Mouse (Mus musculus) embryonic facial prominence, embryonic 13.5 days (tissue): Measurements from ENCODE around the gene Pla2g2e. TPM values are rescaled to one million over a fixed set of nuclear protein-coding genes. Genes with fewer than 3 reads are reported as not detected.

ENCODE experiments used
- ATAC-seq: fragments of 200-750 bp; cut with Nextera tagmentation; 2 replicates; pipeline ENCODE4 v1.8.0; 2017; ENCODE audit warnings: low read depth; ENCODE audit not compliant: insufficient number of reproducible peaks, insufficient read depth, low FRiP score, low TSS enrichment
- H3K27ac ChIP-seq: fragments of 300-500 bp; sonication (generic); 2 replicates; pipeline ENCODE4 v1.5.1; 2015; ENCODE audit warnings: moderate library complexity, mild to moderate bottlenecking, inconsistent platforms
- H3K27me3 ChIP-seq: fragments of 300-500 bp; sonication (generic); 2 replicates; pipeline ENCODE4 v1.6.1; 2015; ENCODE audit warnings: mild to moderate bottlenecking, inconsistent platforms
- H3K36me3 ChIP-seq: fragments of 300-500 bp; sonication (generic); 2 replicates; pipeline ENCODE4 v1.6.1; 2015; ENCODE audit warnings: mild to moderate bottlenecking, inconsistent platforms
- H3K4me1 ChIP-seq: fragments of 300-500 bp; sonication (generic); 2 replicates; pipeline ENCODE4 v1.6.1; 2015; ENCODE audit warnings: inconsistent platforms
- H3K4me2 ChIP-seq: fragments of 300-500 bp; sonication (generic); 2 replicates; pipeline ENCODE4 v1.6.1; 2015; ENCODE audit warnings: moderate library complexity, mild to moderate bottlenecking, inconsistent platforms
- H3K4me3 ChIP-seq: fragments of 300-500 bp; sonication (generic); 2 replicates; pipeline ENCODE4 v1.5.1; 2015; ENCODE audit warnings: mild to moderate bottlenecking, inconsistent platforms
- H3K9ac ChIP-seq: fragments of 300-500 bp; sonication (generic); 2 replicates; pipeline ENCODE4 v1.6.1; 2015; ENCODE audit warnings: mild to moderate bottlenecking, inconsistent platforms
- H3K9me3 ChIP-seq: fragments of 300-500 bp; sonication (generic); 2 replicates; pipeline ENCODE4 v1.6.1; 2016; ENCODE audit warnings: inconsistent platforms
- WGBS: fragments of 180-500 bp; shearing (Covaris S2); methylation state at CpG from one replicate; pipeline ENCODE4 v1.1.7; 2015; ENCODE audit warnings: mixed read lengths; 5-methylcytosine and 5-hydroxymethylcytosine counted together
- polyA plus RNA-seq: library from polyadenylated mRNA; unstranded; fragments of >200 nt; fragmentation: Nextera tagmentation; extraction: Ambion mirVana; gene quantifications from 2 replicates; pipeline ENCODE4 v1.2.1, GENCODE M21; 2015

Pla2g2e gene
- polyA plus RNA-seq, 1 experiment from 2014 or later, result not detected

- peak overlapping the region; percentile 58 for H3K4me2 ChIP-seq
- H3K27ac ChIP-seq, result no peak overlapping the region
- H3K9me3 ChIP-seq, result peaks cover 4% of the 10 kb centered on the region; the same call in 1 of the 2 replicates
- no peaks in the 10 kb centered on the region for H3K4me1 ChIP-seq
- ATAC-seq, result no peak
- H3K36me3 ChIP-seq, result no peaks in the 10 kb centered on the region
- peaks cover 3% of the 10 kb centered on the region; the same call in 1 of the 2 replicates for H3K27me3 ChIP-seq
- 38% methylated on average over 20 of the region's 20 CpGs for WGBS
- H3K9ac ChIP-seq, result no peak overlapping the region
- peak overlapping the region; percentile 34 for H3K4me3 ChIP-seq
Measured at GRCm38 (mm10) chr4:138921254-138922130, 43.8 kb downstream of the Pla2g2e start.

- no peak overlapping the region for H3K27ac ChIP-seq
- 1% methylated on average over 11 of the region's 11 CpGs for WGBS
- H3K4me1 ChIP-seq, result no peaks in the 10 kb centered on the region
- H3K27me3 ChIP-seq, result peaks cover 3% of the 10 kb centered on the region; the same call in 1 of the 2 replicates
- no peak overlapping the region; the same call in 1 of the 2 replicates for H3K9ac ChIP-seq
- peak overlapping the region; percentile 34 for H3K4me3 ChIP-seq
- peak overlapping the region; percentile 58 for H3K4me2 ChIP-seq
- H3K36me3 ChIP-seq, result no peaks in the 10 kb centered on the region
- peaks cover 4% of the 10 kb centered on the region; the same call in 1 of the 2 replicates for H3K9me3 ChIP-seq
- no peak for ATAC-seq
Measured at GRCm38 (mm10) chr4:138922131-138922459, 44.4 kb downstream of the Pla2g2e start.

- ATAC-seq, result no peak
- 71% methylated on average over 2 of the region's 2 CpGs for WGBS
- Histone ChIP-seq H3K27me3 (peaks cover 3% of the 10 kb centered on the region; the same call in 1 of the 2 replicates), H3K27ac (no peak overlapping the region), H3K9ac (no peak overlapping the region), H3K36me3 (no peaks in the 10 kb centered on the region), H3K4me1 (no peaks in the 10 kb centered on the region), H3K4me3 (no peak overlapping the region), H3K9me3 (peaks cover 4% of the 10 kb centered on the region; the same call in 1 of the 2 replicates), H3K4me2 (no peak overlapping the region)
Measured at GRCm38 (mm10) chr4:138925561-138925960, 47.8 kb downstream of the Pla2g2e start.

Other genes starting within 250 kb of the Pla2g2e start
- 0.03 TPM in 1 of 2 replicates, not detected in the other for gene Vwa5b1, start 242.1 kb upstream of the Pla2g2e start, polyA plus RNA-seq
- gene Pla2g2c, start 153.2 kb upstream of the Pla2g2e start, polyA plus RNA-seq, result 0.21 and 0.69 TPM in 2 replicates
- 0.58 and 0.65 TPM in 2 replicates for gene Ubxn10, start 140.8 kb upstream of the Pla2g2e start, polyA plus RNA-seq
- gene Pla2g2f, start 120.3 kb upstream of the Pla2g2e start, polyA plus RNA-seq, result 1.1 and 1.5 TPM in 2 replicates
- 0.19 and 0.22 TPM in 2 replicates for gene Pla2g2d, start 102.2 kb upstream of the Pla2g2e start, polyA plus RNA-seq
- 0.53 and 0.65 TPM in 2 replicates for gene Pla2g5, start 14.5 kb upstream of the Pla2g2e start, polyA plus RNA-seq
- not detected in 2 replicates for gene Gm13030, start 4.0 kb upstream of the Pla2g2e start, polyA plus RNA-seq
- gene Otud3, start 36.0 kb downstream of the Pla2g2e start, polyA plus RNA-seq, result 2.7 and 2.8 TPM in 2 replicates
- gene Rnf186, start 89.2 kb downstream of the Pla2g2e start, polyA plus RNA-seq, result not detected in 2 replicates
- gene Tmco4, start 94.9 kb downstream of the Pla2g2e start, polyA plus RNA-seq, result 3.3 and 3.4 TPM in 2 replicates
- gene Htr6, start 197.6 kb downstream of the Pla2g2e start, polyA plus RNA-seq, result 0.22 and 0.51 TPM in 2 replicates
- gene Nbl1, start 215.1 kb downstream of the Pla2g2e start, polyA plus RNA-seq, result 144 and 187 TPM in 2 replicates